Mouse (Mus musculus) right cerebral cortex, adult 2 months (tissue): ENCODE data around the gene Jak2.

Experiments used
- DNase-seq, 2 experiments: peaks; one replicate each; pipeline ENCODE4 v3.0.0; 2021 to 2022; ENCODE audit warnings: low spot score in 2 of 2

Gene Jak2

GRCm38 (mm10) chr19:29251191-29251957 lies at the start of gene Jak2:
Gene Jak2, plus strand, starts transcription at chr19:29251828.
- peak; percentile 78 to 83 for DNase-seq

DNA sequence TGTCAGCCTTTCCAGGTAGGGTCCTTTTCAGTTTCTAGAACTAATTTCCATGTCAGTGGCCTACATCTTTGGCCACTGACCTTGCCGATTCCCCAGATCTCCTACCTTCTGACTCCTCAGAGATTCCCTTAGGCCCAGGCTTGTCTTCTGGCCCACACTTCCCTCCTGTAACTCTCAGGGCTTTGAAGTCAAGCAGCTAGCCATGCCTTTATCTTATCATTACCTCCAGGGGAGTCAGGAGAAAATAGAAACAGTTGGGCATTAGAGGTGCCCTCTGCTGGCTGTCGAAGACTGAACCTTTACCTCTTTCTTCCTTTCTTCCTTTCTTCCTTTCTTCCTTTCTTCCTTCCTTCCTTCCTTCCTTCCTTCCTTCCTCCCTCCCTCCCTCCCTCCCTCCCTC lies 48.3 kb upstream of the Jak2 start:
- no peak for DNase-seq

GRCm38 (mm10) chr19:29204583-29204982 lies 47.0 kb upstream of the Jak2 start:
- no peak for DNase-seq

- no peak for DNase-seq
Measured at GRCm38 (mm10) chr19:29205267-29205666, 46.4 kb upstream of the Jak2 start.

GRCm38 (mm10) chr19:29209898-29210297 lies 41.7 kb upstream of the Jak2 start:
- DNase-seq, result no peak

DNA sequence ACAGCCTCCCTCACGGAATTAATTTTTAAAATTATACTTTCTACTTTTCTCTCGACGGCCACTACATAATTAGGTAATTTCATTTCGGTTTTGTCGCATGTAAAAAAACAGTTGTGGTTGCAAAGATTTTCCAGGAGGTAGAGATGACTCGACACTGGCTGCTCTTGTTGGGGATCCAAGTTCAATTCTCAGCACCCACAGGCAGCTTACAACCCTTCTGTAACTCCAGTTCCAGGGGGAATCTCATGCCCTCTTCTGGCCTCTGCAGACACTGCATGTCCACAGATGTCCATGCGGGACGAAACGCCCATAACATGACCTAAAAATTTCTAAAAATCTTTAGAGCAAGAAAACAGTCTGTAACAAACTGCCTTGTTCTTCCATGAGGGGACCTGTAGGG lies 41.3 kb upstream of the Jak2 start:
- DNase-seq, result no peak

- DNase-seq, result no peak
Measured at GRCm38 (mm10) chr19:29215811-29216509, 35.7 kb upstream of the Jak2 start.

DNA sequence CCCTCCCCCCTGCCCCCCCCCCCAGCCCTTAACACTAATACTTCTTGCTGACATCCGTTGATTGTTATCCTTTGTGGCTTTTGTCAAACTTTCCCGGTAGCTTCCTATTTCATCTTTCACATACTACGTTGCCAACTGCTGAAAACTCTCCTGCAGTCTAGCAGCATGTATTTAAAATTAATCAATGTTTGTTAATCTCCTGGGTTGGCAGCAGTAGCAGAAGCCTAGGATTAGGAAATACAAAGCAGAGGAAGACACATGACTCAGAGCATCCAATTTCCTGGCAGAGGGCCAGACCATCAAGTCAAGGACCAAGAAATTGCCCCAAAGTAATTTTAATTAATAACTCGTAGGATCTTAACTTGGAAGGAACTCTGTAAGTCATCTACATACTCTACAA lies 29.8 kb upstream of the Jak2 start:
- no peak for DNase-seq

- DNase-seq, result no peak
Measured at GRCm38 (mm10) chr19:29224968-29225367, 26.7 kb upstream of the Jak2 start.

DNA sequence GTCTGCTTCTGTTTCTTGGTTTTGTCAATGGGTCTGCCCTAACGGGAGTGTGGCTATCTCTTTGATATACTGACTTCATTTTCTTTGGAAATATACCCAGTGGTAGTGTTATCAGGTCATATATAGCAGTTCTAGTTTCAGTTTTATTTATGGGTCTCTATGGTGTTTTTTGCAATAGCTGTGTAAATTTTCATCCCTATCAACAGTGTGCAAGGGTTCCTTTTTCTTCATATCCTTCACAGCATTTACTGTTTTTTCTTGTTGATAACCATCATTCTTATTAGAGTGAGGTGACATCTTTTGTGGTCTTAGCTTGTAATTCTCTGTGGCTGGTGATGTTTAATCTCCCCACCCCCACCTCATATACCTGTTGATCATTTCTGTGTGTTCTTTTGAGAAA lies 24.6 kb upstream of the Jak2 start:
- no peak for DNase-seq

DNA sequence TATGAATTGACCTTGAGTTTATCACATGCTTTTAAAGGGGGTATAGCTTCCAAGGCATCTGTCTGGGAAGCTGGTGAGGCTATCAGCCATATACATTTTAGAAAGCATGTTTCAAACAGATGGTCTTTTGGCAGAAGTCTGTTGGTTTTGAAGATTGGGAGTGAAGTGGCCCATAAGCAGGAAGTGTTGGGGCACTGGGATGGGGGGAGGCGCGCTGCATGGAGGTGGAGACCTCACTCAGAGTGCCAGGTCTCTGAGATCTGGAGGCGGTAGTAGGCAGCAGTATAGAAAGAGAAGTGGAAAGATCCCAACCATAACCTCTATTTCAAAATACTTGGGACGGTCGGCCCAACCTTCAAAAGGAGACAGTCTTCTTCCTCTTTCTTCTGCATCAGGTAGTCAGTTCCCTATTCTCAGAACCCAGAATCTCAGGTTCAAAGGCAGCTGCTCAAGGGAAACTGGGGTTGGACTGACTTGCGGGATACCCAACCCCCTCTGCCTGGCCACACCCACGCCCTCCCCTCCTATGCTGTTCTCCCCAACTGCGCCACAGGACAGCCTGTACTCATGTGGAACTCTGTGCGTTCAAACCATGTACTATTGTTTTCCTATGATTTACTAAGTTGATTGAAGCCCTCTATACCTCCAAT lies 23.6 kb upstream of the Jak2 start:
- no peak for DNase-seq

GRCm38 (mm10) chr19:29228989-29229388 lies 22.6 kb upstream of the Jak2 start:
- no peak for DNase-seq

- DNase-seq, result no peak
Measured at GRCm38 (mm10) chr19:29232738-29233137, 18.9 kb upstream of the Jak2 start.

GRCm38 (mm10) chr19:29236658-29237385 lies 14.8 kb upstream of the Jak2 start:
- no peak for DNase-seq

GRCm38 (mm10) chr19:29238171-29238570 lies 13.5 kb upstream of the Jak2 start:
- DNase-seq, result no peak

DNA sequence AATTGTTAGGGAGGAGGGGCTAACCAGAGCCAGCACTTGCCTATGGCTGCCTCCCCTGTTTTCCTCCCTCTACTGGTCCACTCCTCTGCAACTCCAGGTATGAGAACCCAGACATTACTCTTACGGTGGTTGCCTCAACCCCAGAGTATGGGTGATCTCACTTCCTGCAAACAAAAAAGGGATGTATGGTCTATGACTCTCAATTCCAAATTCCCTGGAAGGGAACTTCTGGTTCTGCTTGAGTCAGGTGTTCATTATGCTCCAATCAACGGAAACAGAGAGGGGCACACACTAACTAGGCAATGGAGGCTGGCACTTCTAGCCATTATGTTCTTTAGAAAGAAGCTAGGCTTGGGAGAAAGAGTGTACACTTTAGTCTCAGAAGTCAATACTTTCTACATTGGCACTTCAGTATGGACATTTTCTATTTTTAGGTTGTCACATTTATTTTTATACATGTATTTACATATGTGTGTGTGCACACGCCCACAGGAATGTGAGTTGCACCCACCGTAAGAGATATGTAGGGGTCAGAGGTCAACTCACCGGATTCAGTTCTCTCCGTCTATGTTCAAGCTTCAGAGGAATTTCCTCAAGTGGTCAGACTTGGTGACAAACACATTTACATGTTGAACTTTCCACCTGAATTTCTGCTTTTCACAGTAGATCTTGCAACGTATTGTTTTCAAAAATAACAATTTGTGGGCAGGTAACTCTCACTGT lies 12.0 kb upstream of the Jak2 start:
- no peak for DNase-seq

DNA sequence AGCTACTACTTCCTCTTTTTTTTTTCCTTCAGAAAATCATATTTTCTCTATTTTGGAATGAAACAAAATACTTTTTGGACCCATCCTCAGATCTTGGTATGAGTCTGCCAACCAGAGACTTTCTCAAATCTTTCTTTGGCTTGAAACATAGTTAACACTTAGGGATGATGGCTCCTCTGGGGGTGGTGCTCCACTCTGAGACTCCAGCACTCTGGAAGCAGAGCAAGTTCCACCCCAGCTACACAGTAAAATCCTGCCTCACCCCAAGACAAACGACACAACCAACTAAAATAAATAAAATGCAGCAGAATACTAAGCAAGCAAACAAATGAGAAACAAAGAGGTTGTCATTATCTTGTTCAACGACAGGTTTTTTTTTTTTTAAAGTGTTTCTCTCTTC lies 11.0 kb upstream of the Jak2 start:
- DNase-seq, result no peak

- no peak for DNase-seq
Measured at GRCm38 (mm10) chr19:29241581-29241980, 10.0 kb upstream of the Jak2 start.

GRCm38 (mm10) chr19:29249933-29250332 lies 1.7 kb upstream of the Jak2 start:
- DNase-seq, result no peak

DNA sequence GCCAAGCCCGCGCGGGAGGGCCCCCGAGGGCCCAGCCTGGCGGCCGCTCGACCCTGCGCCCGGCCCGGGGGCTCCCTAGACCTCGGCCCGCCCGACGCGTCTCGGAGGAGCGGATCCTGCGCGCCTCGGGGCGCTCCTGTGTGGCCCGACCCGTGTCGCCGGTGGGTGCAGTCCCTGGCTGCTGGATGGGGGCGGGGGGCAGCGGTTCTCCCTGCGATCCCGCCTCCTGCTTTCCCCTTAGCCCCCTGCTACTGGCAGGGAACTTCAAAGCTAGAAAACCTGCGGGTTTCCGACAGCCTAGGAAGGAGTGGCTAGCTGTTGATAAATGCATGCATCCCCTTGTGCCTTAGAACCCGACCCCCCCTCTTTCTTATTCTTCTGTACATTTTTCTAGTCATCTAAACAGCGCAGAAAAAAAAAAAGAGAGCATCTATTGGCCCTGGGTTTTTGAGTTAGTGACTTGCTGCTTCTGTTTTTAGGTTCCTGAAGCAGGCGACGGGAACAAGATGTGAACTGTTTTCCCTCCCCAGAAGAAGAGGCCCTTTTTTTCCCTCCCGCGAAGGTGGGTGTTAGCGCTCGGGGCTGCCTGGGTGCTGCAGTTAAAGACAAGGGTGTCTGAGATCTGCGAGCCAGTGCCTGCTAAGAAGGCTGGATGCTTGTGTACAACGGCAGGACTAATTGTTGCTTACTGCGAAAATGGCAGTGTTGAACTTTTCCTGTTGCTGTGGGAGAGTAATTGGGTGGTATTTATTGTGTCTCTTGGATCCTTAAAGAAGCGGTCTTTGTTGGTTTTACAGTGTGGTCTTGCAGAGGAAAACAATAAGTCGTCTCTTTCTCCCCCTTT lies 552 bp downstream of the Jak2 start:
- peak in 1 of 2 experiments; percentile 52 for DNase-seq
